Mouse (Mus musculus) adrenal gland, postnatal 4 days (tissue): ENCODE data around the gene Eras. TPM values are rescaled to one million over a fixed set of nuclear protein-coding genes. Genes with fewer than 3 reads are reported as not detected.
"Not testable (repeated sequence)": the region's sequence is repeated elsewhere in the genome, so short reads cannot be mapped to it uniquely, and the experiment has no call there.

Experiments used
- DNase-seq, 2 experiments: peaks; one replicate each; pipeline ENCODE4 v3.0.0; 2021 to 2022; ENCODE audit warnings: low spot score in 2 of 2, mixed read lengths in 2 of 2
- total RNA-seq, 2 experiments: library from RNA; stranded (reverse); gene quantifications; 2 replicates each; pipeline ENCODE4 v1.2.3; 2021

Gene Eras
- total RNA-seq, 2 experiments from 2014 or later: not detected

GRCm38 (mm10) chrX:7915669-7916068 is 12.7 kb downstream of the Eras start:
- DNase-seq: not testable (repeated sequence)

GRCm38 (mm10) chrX:7910473-7910872 is 17.9 kb downstream of the Eras start:
- no peak for DNase-seq

DNA sequence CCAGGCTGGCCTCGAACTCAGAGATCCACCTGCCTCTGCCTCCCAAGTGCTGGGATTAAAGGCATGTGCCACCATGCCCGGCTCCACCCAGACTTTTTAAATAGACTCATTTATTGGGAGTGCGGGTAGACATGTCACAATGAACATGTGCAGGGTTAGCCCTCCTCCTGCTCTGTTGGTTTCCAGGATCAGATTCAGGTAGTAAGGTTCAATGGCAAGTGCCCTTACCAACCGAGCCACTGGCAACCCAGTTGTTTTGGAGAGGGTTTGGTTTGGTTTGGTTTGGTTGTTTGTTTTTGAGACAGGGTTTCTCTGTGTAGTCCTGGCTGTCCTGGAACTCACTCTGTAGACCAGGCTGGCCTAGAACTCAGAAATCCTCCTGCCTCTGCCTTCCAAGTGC is 19.2 kb downstream of the Eras start, which contains the start of gene Gm10490:
Gm10490 (plus strand) TSS at position 301 of the 400 bp plus-strand sequence.
- DNase-seq: not testable (repeated sequence)

GRCm38 (mm10) chrX:7907735-7908134 is 20.7 kb downstream of the Eras start, which contains the start of gene Gm10491:
TSS of gene Gm10491 (minus strand) at chrX:7907835.
- no peak for DNase-seq

GRCm38 (mm10) chrX:7904441-7904840 is 24.0 kb downstream of the Eras start:
- DNase-seq: no peak

GRCm38 (mm10) chrX:7898880-7899874 is 29.2 kb downstream of the Eras start, which contains the start of the genes Pqbp1 and Timm17b:
TSS of gene Pqbp1 (minus strand) at chrX:7899269.
TSS of gene Timm17b (plus strand) at chrX:7899357.
- DNase-seq: peak; percentile 35 to 66

DNA sequence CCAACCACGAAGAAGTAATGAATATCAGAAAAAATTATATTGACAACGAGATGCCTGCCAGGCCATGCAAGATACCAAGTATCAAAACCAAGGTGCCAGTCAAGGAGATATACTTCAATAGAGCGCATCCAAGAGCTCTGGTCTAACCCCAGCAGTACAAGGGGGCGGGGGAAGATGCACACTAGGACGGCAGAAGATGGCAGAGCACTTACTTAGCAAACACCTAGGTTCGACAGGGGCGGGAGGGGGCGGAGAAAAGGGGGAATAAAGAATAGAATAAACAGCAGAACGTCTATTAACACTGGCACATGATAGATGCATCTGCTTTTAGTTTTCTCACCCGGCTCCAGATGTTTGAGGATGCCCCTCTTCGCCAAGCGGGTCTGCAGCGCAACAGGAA is 30.2 kb downstream of the Eras start:
- no peak for DNase-seq

- peak; percentile 30 to 60 for DNase-seq
These were observed 44.4 kb downstream of the Eras start, which contains the start of gene Slc35a2 for GRCm38 (mm10) chrX:7883841-7884567. TSS of gene Slc35a2 (plus strand) at chrX:7884028.

- peak in 1 of 2 experiments; percentile 36 for DNase-seq
These were observed 48.6 kb downstream of the Eras start for GRCm38 (mm10) chrX:7879819-7880218.

GRCm38 (mm10) chrX:7878495-7878894 is 49.9 kb downstream of the Eras start:
- DNase-seq: no peak

DNA sequence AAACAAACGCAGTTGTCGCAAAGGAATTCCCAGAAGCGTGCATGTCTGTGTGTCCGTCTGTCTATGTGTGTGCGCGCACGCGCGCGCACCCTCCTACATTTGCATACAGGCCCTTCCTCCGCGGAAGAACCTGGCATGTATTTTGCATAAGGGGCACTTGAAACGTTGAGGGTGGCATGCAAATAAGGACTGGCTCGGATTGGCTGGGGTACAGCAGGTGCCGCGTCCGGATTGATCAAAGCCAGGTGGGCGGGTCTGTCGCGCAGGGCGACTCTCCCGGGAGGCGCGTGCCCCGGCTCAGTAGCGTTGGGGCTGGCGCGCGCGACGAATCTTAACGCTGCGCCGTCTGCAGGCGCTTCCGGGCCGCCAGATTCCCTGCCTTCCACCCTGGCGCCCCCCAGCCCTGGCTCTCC is 50.4 kb downstream of the Eras start, which contains the start of gene Pim2:
Pim2 (plus strand) TSS at position 256 of the 413 bp plus-strand sequence.
- DNase-seq: peak; percentile 36 to 57

Other genes starting within 250 kb of the Eras start
- 1 to 10 TPM in 1 of 2 experiments, under 1 TPM in 1; 0.42 to 1.4 TPM for gene Magix, start 247.4 kb downstream of the Eras start, total RNA-seq
- 10 to 100 TPM; 47.7 to 48.2 TPM for gene Gpkow, start 231.5 kb downstream of the Eras start, total RNA-seq
- gene Wdr45, start 214.3 kb downstream of the Eras start, total RNA-seq: 10 to 100 TPM; 68.0 to 75.4 TPM
- 1 to 10 TPM in 1 of 2 experiments, not detected in 1; 1.4 TPM for gene Gm45208, start 206.4 kb downstream of the Eras start, total RNA-seq
- gene Praf2, start 200.2 kb downstream of the Eras start, total RNA-seq: 10 to 100 TPM; 15.5 to 16.0 TPM
- 10 to 100 TPM in 1 of 2 experiments, 1 to 10 TPM in 1; 9.0 to 10.8 TPM for gene Ccdc120, start 177.7 kb downstream of the Eras start, total RNA-seq
- gene Tfe3, start 166.0 kb downstream of the Eras start, total RNA-seq: 10 to 100 TPM; 39.9 to 41.0 TPM
- gene Gripap1, start 138.8 kb downstream of the Eras start, total RNA-seq: 10 to 100 TPM; 52.0 to 64.8 TPM
- gene Kcnd1, start 106.3 kb downstream of the Eras start, total RNA-seq: 1 to 10 TPM; 2.2 to 3.6 TPM
- gene Otud5, start 87.2 kb downstream of the Eras start, total RNA-seq: 10 to 100 TPM; 73.4 to 86.3 TPM
- gene Pim2, start 50.3 kb downstream of the Eras start, total RNA-seq: 1 to 10 TPM; 8.1 to 9.5 TPM
- 10 to 100 TPM; 38.7 to 42.9 TPM for gene Slc35a2, start 44.6 kb downstream of the Eras start, total RNA-seq
- gene Pqbp1, start 29.3 kb downstream of the Eras start, total RNA-seq: 100 to 1,000 TPM; 108 to 111 TPM
- 100 to 1,000 TPM in 1 of 2 experiments, 10 to 100 TPM in 1; 95.7 to 101 TPM for gene Timm17b, start 29.2 kb downstream of the Eras start, total RNA-seq
- gene Gm10491, start 20.8 kb downstream of the Eras start, total RNA-seq: not detected
- not detected for gene Gm10490, start 19.1 kb downstream of the Eras start, total RNA-seq
- 10 to 100 TPM; 63.6 to 65.7 TPM for gene Pcsk1n, start 8.8 kb downstream of the Eras start, total RNA-seq
- gene Hdac6, start 19.3 kb upstream of the Eras start, total RNA-seq: 10 to 100 TPM; 29.9 to 38.9 TPM
- gene Gata1, start 49.5 kb upstream of the Eras start, total RNA-seq: 1 to 10 TPM; 2.0 to 3.4 TPM
- gene Glod5, start 89.9 kb upstream of the Eras start, total RNA-seq: 1 to 10 TPM in 1 of 2 experiments, not detected in 1; 1.1 TPM
- gene Suv39h1, start 146.2 kb upstream of the Eras start, total RNA-seq: 10 to 100 TPM; 28.9 to 30.0 TPM
- 1 to 10 TPM; 3.1 to 3.3 TPM for gene Was, start 161.9 kb upstream of the Eras start, total RNA-seq
- 10 to 100 TPM; 68.3 to 76.5 TPM for gene Wdr13, start 204.3 kb upstream of the Eras start, total RNA-seq
- gene Rbm3, start 217.3 kb upstream of the Eras start, total RNA-seq: 100 to 1,000 TPM; 391 to 494 TPM
- 1 to 10 TPM; 7.6 to 8.2 TPM for gene Tbc1d25, start 247.6 kb upstream of the Eras start, total RNA-seq